Mouse (Mus musculus): ENCODE data around the gene Gpr35. TPM values are rescaled to one million over a fixed set of nuclear protein-coding genes. Genes with fewer than 3 reads are reported as not detected.

Gpr35 gene
- polyA plus RNA-seq, 1 experiment = 1.0 TPM

DNA sequence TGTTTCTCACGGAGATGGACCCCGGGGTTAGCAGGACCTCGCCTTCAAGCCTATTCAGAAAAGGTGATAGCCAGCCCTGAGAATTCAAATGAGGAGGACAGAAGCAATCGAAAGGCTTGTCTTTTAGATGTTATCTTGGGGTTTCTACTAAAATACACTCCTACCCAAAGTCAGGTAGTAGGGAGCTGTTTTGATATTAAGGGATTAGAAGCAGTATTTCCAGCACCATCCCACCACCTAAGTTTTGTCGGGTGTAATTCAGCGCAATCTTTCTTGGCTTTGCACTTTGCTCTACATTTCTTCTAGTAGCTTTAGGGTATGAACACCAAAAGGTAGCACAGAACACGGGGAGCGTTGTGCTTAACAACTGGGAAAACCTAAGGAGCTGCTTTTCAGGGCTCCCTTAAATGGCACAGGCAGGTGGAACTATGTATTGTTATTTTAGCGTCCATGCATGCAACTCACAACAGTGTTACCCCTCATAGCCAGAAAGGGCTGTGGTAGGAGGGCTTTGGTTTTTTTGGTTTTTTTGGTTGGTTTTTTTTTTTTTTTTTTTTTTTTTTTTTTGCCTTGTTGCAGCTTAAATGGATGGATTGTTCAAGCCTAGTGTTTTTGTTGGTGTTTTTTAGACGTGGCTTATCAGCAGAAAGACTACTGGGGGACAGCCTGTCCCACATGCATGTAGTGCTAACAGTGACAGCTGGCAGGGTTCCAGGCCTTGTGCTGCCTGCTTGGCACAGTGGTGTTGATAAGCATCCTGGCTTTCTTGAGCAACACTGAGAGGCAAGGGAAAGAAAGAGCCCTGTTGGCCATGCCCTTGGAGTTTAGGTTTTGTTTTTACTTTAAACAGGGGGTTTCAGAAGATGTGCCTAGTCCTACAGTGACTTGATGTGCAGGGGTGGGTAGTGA, 15.4 kb upstream of the Gpr35 start:
- Histone ChIP-seq H3K4me2 (ENCODE audit: low read depth) (peak overlapping the region; percentile 88), H3K4me3 (peak overlapping the region; percentile 77), H3K36me3 (ENCODE audit: control insufficient read depth, insufficient read depth) (no peaks in the 10 kb centered on the region), H3K79me2 (ENCODE audit: control insufficient read depth, insufficient read depth) (peaks cover 22% of the 10 kb centered on the region), H3K27me3 (ENCODE audit: control insufficient read depth, insufficient read depth, insufficient read length) (no peaks in the 10 kb centered on the region), H3ac (ENCODE audit: control insufficient read depth, insufficient read length) (peak overlapping the region; percentile 50)
- TF ChIP-seq MYOD1 (IDR thresholded peaks at IDR 0.05; ENCODE audit: control insufficient read depth in 1 of 3, insufficient read length in 2 of 3, low read depth in 2 of 3) (no peak), MAX (IDR thresholded peaks at IDR 0.05; ENCODE audit: low read depth) (no peak), POLR2AphosphoS2 (IDR thresholded peaks at IDR 0.05; ENCODE audit: insufficient read length, low read depth) (no peak), REST (IDR thresholded peaks at IDR 0.05; ENCODE audit: insufficient read depth, insufficient read length) (no peak), TCF12 (IDR thresholded peaks at IDR 0.05; ENCODE audit: insufficient read depth, poor library complexity, severe bottlenecking) (no peak), CEBPB (IDR thresholded peaks at IDR 0.05; ENCODE audit: insufficient read depth, poor library complexity, severe bottlenecking) (no peak), POLR2A (IDR thresholded peaks at IDR 0.05; ENCODE audit: insufficient read length, low read depth) (no peak), TCF3 (IDR thresholded peaks at IDR 0.05; ENCODE audit: insufficient read length, low read depth) (no peak), USF1 (IDR thresholded peaks at IDR 0.05; ENCODE audit: low read depth) (no peak), SRF (IDR thresholded peaks at IDR 0.05; ENCODE audit: control insufficient read depth, insufficient read length, low read depth) (no peak), MYOG (IDR thresholded peaks at IDR 0.05; ENCODE audit: control insufficient read depth in 1 of 3, insufficient read depth in 1 of 3, insufficient read length in 2 of 3, low read depth in 2 of 3) (no peak), E2F4 (IDR thresholded peaks at IDR 0.05; ENCODE audit: insufficient read depth) (no peak)

DNA sequence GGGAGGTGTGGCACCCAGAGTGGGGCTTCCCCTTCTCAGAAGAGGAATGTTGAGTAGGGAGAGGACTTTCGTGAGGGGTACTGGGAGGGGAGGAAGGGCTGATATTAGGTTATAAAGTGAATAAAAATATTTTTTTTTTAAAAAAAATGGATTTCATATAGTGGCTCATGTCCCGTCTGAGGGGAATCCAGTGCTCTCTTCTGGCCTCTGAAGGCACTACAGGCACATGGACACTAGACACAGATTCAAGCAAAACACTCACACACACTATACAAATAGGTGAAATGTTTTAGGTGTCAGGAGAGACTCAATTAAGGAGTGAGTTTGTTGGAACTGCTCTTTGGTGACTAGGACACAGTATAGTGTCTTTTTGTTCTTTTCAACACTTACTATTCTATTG, 14.7 kb upstream of the Gpr35 start:
- TF ChIP-seq POLR2A (IDR thresholded peaks at IDR 0.05; ENCODE audit: insufficient read length, low read depth) = no peak
- no peak for TF ChIP-seq MAX (IDR thresholded peaks at IDR 0.05; ENCODE audit: low read depth)
- no peak for TF ChIP-seq REST (IDR thresholded peaks at IDR 0.05; ENCODE audit: insufficient read depth, insufficient read length)
- no peak for TF ChIP-seq MYOG (IDR thresholded peaks at IDR 0.05; ENCODE audit: control insufficient read depth in 1 of 3, insufficient read depth in 1 of 3, insufficient read length in 2 of 3, low read depth in 2 of 3)
- no peak for TF ChIP-seq TCF3 (IDR thresholded peaks at IDR 0.05; ENCODE audit: insufficient read length, low read depth)
- no peak for TF ChIP-seq TCF12 (IDR thresholded peaks at IDR 0.05; ENCODE audit: insufficient read depth, poor library complexity, severe bottlenecking)
- TF ChIP-seq MYOD1 (IDR thresholded peaks at IDR 0.05; ENCODE audit: control insufficient read depth in 1 of 3, insufficient read length in 2 of 3, low read depth in 2 of 3) = no peak
- no peak for TF ChIP-seq POLR2AphosphoS2 (IDR thresholded peaks at IDR 0.05; ENCODE audit: insufficient read length, low read depth)
- TF ChIP-seq SRF (IDR thresholded peaks at IDR 0.05; ENCODE audit: control insufficient read depth, insufficient read length, low read depth) = no peak
- no peak for TF ChIP-seq CEBPB (IDR thresholded peaks at IDR 0.05; ENCODE audit: insufficient read depth, poor library complexity, severe bottlenecking)
- TF ChIP-seq USF1 (IDR thresholded peaks at IDR 0.05; ENCODE audit: low read depth) = no peak
- TF ChIP-seq E2F4 (IDR thresholded peaks at IDR 0.05; ENCODE audit: insufficient read depth) = no peak
- H3ac ChIP-seq (ENCODE audit: control insufficient read depth, insufficient read length) = no peak overlapping the region
- H3K4me2 ChIP-seq (ENCODE audit: low read depth) = peak overlapping the region; percentile 88
- no peaks in the 10 kb centered on the region for H3K36me3 ChIP-seq (ENCODE audit: control insufficient read depth, insufficient read depth)
- H3K27me3 ChIP-seq (ENCODE audit: control insufficient read depth, insufficient read depth, insufficient read length) = no peaks in the 10 kb centered on the region
- peak overlapping the region; percentile 77 for H3K4me3 ChIP-seq
- H3K79me2 ChIP-seq (ENCODE audit: control insufficient read depth, insufficient read depth) = peaks cover 22% of the 10 kb centered on the region

DNA sequence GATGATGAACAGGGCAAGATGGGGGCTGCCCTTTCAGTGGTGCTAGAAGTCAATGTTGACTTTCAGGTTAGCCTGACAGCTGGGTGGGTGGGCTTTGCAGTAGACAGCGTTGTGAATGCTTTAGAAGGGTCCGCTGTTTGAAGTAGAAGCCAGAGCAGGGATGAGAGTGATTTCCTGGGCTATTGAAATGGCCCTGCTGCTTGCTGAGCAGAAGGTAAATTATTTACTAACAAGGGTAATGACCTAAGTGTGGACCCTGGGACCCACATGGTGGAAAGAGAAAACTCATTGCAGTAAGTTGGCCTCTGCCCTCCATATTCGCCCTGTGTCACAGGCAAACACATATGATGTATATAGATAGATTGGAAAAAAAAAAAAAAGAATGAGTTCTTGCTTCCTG, 14.2 kb upstream of the Gpr35 start:
- TF ChIP-seq REST (IDR thresholded peaks at IDR 0.05; ENCODE audit: insufficient read depth, insufficient read length) = no peak
- no peak for TF ChIP-seq MAX (IDR thresholded peaks at IDR 0.05; ENCODE audit: low read depth)
- TF ChIP-seq MYOD1 (IDR thresholded peaks at IDR 0.05; ENCODE audit: control insufficient read depth in 1 of 3, insufficient read length in 2 of 3, low read depth in 2 of 3) = no peak
- TF ChIP-seq MYOG (IDR thresholded peaks at IDR 0.05; ENCODE audit: control insufficient read depth in 1 of 3, insufficient read depth in 1 of 3, insufficient read length in 2 of 3, low read depth in 2 of 3) = no peak
- TF ChIP-seq POLR2AphosphoS2 (IDR thresholded peaks at IDR 0.05; ENCODE audit: insufficient read length, low read depth) = no peak
- no peak for TF ChIP-seq USF1 (IDR thresholded peaks at IDR 0.05; ENCODE audit: low read depth)
- TF ChIP-seq SRF (IDR thresholded peaks at IDR 0.05; ENCODE audit: control insufficient read depth, insufficient read length, low read depth) = no peak
- TF ChIP-seq POLR2A (IDR thresholded peaks at IDR 0.05; ENCODE audit: insufficient read length, low read depth) = no peak
- TF ChIP-seq TCF3 (IDR thresholded peaks at IDR 0.05; ENCODE audit: insufficient read length, low read depth) = no peak
- no peak for TF ChIP-seq CEBPB (IDR thresholded peaks at IDR 0.05; ENCODE audit: insufficient read depth, poor library complexity, severe bottlenecking)
- no peak for TF ChIP-seq TCF12 (IDR thresholded peaks at IDR 0.05; ENCODE audit: insufficient read depth, poor library complexity, severe bottlenecking)
- TF ChIP-seq E2F4 (IDR thresholded peaks at IDR 0.05; ENCODE audit: insufficient read depth) = no peak
- Histone ChIP-seq H3K4me2 (ENCODE audit: low read depth) (no peak overlapping the region), H3K27me3 (ENCODE audit: control insufficient read depth, insufficient read depth, insufficient read length) (no peaks in the 10 kb centered on the region), H3K36me3 (ENCODE audit: control insufficient read depth, insufficient read depth) (peaks cover 2% of the 10 kb centered on the region), H3K4me3 (peak overlapping the region; percentile 77), H3K79me2 (ENCODE audit: control insufficient read depth, insufficient read depth) (peaks cover 22% of the 10 kb centered on the region), H3ac (ENCODE audit: control insufficient read depth, insufficient read length) (no peak overlapping the region)

DNA sequence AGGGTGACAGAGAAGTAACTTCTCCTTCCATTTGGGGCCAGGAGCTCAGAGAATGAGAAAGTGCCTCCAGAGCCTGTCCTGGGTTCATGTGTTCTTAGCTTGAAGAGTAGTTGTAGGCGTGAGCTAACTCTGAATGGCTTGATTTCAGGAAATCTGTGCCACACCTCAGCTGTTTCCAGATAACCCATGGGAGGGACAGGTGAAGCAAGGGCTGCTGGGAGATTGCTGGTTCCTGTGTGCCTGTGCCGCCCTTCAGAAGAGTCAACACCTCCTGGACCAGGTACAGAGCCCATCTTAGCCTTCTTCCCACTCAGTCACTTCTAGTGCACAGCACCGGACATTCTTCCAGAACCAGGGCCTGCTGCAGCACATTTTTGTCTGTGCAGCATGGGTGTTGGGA, 12.9 kb upstream of the Gpr35 start:
- TF ChIP-seq SRF (IDR thresholded peaks at IDR 0.05; ENCODE audit: control insufficient read depth, insufficient read length, low read depth) (no peak), USF1 (IDR thresholded peaks at IDR 0.05; ENCODE audit: low read depth) (no peak), TCF12 (IDR thresholded peaks at IDR 0.05; ENCODE audit: insufficient read depth, poor library complexity, severe bottlenecking) (no peak), TCF3 (IDR thresholded peaks at IDR 0.05; ENCODE audit: insufficient read length, low read depth) (no peak), POLR2AphosphoS2 (IDR thresholded peaks at IDR 0.05; ENCODE audit: insufficient read length, low read depth) (no peak), CEBPB (IDR thresholded peaks at IDR 0.05; ENCODE audit: insufficient read depth, poor library complexity, severe bottlenecking) (no peak), MYOD1 (IDR thresholded peaks at IDR 0.05; ENCODE audit: control insufficient read depth in 1 of 3, insufficient read length in 2 of 3, low read depth in 2 of 3) (no peak), REST (IDR thresholded peaks at IDR 0.05; ENCODE audit: insufficient read depth, insufficient read length) (no peak), MYOG (IDR thresholded peaks at IDR 0.05; ENCODE audit: control insufficient read depth in 1 of 3, insufficient read depth in 1 of 3, insufficient read length in 2 of 3, low read depth in 2 of 3) (no peak), MAX (IDR thresholded peaks at IDR 0.05; ENCODE audit: low read depth) (no peak), E2F4 (IDR thresholded peaks at IDR 0.05; ENCODE audit: insufficient read depth) (no peak), POLR2A (IDR thresholded peaks at IDR 0.05; ENCODE audit: insufficient read length, low read depth) (no peak)
- Histone ChIP-seq H3K4me3 (no peak overlapping the region), H3K27me3 (ENCODE audit: control insufficient read depth, insufficient read depth, insufficient read length) (no peaks in the 10 kb centered on the region), H3K4me2 (ENCODE audit: low read depth) (no peak overlapping the region), H3ac (ENCODE audit: control insufficient read depth, insufficient read length) (no peak overlapping the region), H3K79me2 (ENCODE audit: control insufficient read depth, insufficient read depth) (peaks cover 22% of the 10 kb centered on the region), H3K36me3 (ENCODE audit: control insufficient read depth, insufficient read depth) (peaks cover 6% of the 10 kb centered on the region)
